Mouse (Mus musculus): Measurements from ENCODE around the gene Socs7. TPM values are rescaled to one million over a fixed set of nuclear protein-coding genes. Genes with fewer than 3 reads are reported as not detected.
A peak's percentile ranks its signal among the peaks of the same experiment; 100 is the strongest.

Socs7 gene
- polyA plus RNA-seq, 1 experiment from 2014 or later = 4.5 TPM

- Histone ChIP-seq H3K4me1 (replicated peaks; ENCODE audit: control insufficient read depth, insufficient read depth, low read length) (peaks cover 3% of the 10 kb centered on the region; the same call in 1 of the 2 replicates), H3K9ac (ENCODE audit: low read length) (no peak overlapping the region; the same call in 1 of the 2 replicates), H3K9me3 (ENCODE audit: control insufficient read depth, low read length) (no peaks in the 10 kb centered on the region), H3K27me3 (ENCODE audit: control insufficient read depth, insufficient read depth, low read length) (no peaks in the 10 kb centered on the region), H3K4me2 (ENCODE audit: low read depth, low read length, severe bottlenecking) (no peak overlapping the region), H3K36me3 (ENCODE audit: control insufficient read depth, insufficient read depth, low read length) (no peaks in the 10 kb centered on the region), H3K27ac (ENCODE audit: low read depth, low read length) (no peak overlapping the region), H3K4me3 (ENCODE audit: low read depth, low read length) (no peak overlapping the region)
- DNase-seq (ENCODE audit: low spot score) = no peak
- no peak for ATAC-seq (replicated peaks; ENCODE audit: low FRiP score)
- 47% methylated on average over 4 of the region's 4 CpGs for WGBS
These were observed 60.2 kb downstream of the Socs7 start for GRCm38 (mm10) chr11:97422507-97422906.

GRCm38 (mm10) chr11:97424092-97424692, 61.8 kb downstream of the Socs7 start:
- Histone ChIP-seq H3K4me3 (ENCODE audit: low read depth, low read length) (no peak overlapping the region), H3K4me1 (replicated peaks; ENCODE audit: control insufficient read depth, insufficient read depth, low read length) (peaks cover 8% of the 10 kb centered on the region; the same call in 1 of the 2 replicates), H3K27me3 (ENCODE audit: control insufficient read depth, insufficient read depth, low read length) (no peaks in the 10 kb centered on the region), H3K36me3 (ENCODE audit: control insufficient read depth, insufficient read depth, low read length) (no peaks in the 10 kb centered on the region), H3K27ac (ENCODE audit: low read depth, low read length) (no peak overlapping the region), H3K4me2 (ENCODE audit: low read depth, low read length, severe bottlenecking) (no peak overlapping the region), H3K9ac (ENCODE audit: low read length) (no peak overlapping the region), H3K9me3 (ENCODE audit: control insufficient read depth, low read length) (no peaks in the 10 kb centered on the region)
- DNase-seq (ENCODE audit: low spot score) = no peak
- 61% methylated on average over 5 of the region's 5 CpGs for WGBS
- ATAC-seq (replicated peaks; ENCODE audit: low FRiP score) = no peak

- Histone ChIP-seq H3K4me1 (replicated peaks; ENCODE audit: control insufficient read depth, insufficient read depth, low read length) (peaks cover 8% of the 10 kb centered on the region; the same call in 1 of the 2 replicates), H3K4me3 (ENCODE audit: low read depth, low read length) (no peak overlapping the region), H3K9ac (ENCODE audit: low read length) (no peak overlapping the region), H3K27me3 (ENCODE audit: control insufficient read depth, insufficient read depth, low read length) (0 out of 2 replicates have a peak, but pooled peaks cover 3% of the 10 kb centered on the region), H3K27ac (ENCODE audit: low read depth, low read length) (no peak overlapping the region), H3K4me2 (ENCODE audit: low read depth, low read length, severe bottlenecking) (no peak overlapping the region), H3K9me3 (ENCODE audit: control insufficient read depth, low read length) (no peaks in the 10 kb centered on the region), H3K36me3 (ENCODE audit: control insufficient read depth, insufficient read depth, low read length) (no peaks in the 10 kb centered on the region)
- ATAC-seq (replicated peaks; ENCODE audit: low FRiP score) = no peak
- no peak for DNase-seq (ENCODE audit: low spot score)
- WGBS = 79% methylated on average over 3 of the region's 3 CpGs
These were observed 62.5 kb downstream of the Socs7 start for GRCm38 (mm10) chr11:97424802-97425201.

DNA sequence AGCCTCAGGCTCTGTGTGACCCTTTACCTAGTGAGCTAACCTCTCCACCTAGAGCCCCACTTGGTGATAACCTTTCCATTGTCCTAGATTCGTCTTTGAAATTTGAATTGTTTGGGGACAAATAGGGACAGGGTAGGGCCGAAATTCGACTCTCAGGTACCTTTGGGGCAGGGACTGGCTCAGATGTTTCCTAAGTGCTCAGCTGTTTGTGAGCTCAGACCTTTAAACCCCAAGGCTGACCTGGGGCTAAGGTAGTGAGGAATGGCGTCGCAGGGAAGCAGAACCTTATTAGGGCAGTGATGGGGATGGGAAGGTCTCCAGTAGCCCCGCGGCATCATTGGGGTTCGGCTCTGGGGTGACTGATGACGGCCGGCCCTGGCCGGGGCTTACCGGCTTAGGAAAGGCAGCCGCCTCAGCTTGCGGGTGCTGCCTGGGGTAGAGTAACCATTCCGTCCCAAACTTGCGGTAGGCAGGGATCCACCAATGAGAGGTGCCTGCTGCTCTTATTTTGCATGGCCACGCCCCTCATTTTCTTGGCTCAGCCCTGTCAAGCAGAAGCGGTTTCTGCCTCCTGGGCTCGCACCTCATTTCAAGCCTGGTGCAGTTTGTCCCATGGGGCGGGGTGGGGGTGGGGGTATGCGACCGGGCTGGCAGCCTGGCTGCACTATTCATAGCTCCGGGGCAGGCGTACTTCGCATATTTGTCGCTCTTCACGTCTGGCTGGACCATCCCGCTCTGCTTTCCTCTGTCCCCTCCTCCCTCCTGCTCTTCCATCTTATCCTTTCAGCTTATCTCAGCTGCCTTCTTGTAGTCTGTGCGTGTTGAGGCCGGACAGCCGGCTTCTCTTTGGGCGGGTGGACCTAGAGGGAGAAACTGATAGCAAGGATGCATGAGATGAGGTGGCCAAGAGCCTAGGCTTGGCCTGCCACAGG, 65.7 kb downstream of the Socs7 start:
- Histone ChIP-seq H3K4me1 (replicated peaks; ENCODE audit: control insufficient read depth, insufficient read depth, low read length) (peaks cover 8% of the 10 kb centered on the region; the same call in 1 of the 2 replicates), H3K27me3 (ENCODE audit: control insufficient read depth, insufficient read depth, low read length) (0 out of 2 replicates have a peak, but pooled peaks cover 3% of the 10 kb centered on the region), H3K4me3 (ENCODE audit: low read depth, low read length) (peak overlapping the region; percentile 25), H3K9me3 (ENCODE audit: control insufficient read depth, low read length) (no peaks in the 10 kb centered on the region), H3K4me2 (ENCODE audit: low read depth, low read length, severe bottlenecking) (peak overlapping the region; percentile 66), H3K36me3 (ENCODE audit: control insufficient read depth, insufficient read depth, low read length) (no peaks in the 10 kb centered on the region), H3K9ac (ENCODE audit: low read length) (peak overlapping the region; percentile 27; the same call in 1 of the 2 replicates), H3K27ac (ENCODE audit: low read depth, low read length) (no peak overlapping the region; the same call in 1 of the 2 replicates)
- ATAC-seq (replicated peaks; ENCODE audit: low FRiP score) (peak; percentile 76), DNase-seq (ENCODE audit: low spot score) (peak; percentile 87)
- under 1% methylated on average over 32 of the region's 32 CpGs for WGBS

DNA sequence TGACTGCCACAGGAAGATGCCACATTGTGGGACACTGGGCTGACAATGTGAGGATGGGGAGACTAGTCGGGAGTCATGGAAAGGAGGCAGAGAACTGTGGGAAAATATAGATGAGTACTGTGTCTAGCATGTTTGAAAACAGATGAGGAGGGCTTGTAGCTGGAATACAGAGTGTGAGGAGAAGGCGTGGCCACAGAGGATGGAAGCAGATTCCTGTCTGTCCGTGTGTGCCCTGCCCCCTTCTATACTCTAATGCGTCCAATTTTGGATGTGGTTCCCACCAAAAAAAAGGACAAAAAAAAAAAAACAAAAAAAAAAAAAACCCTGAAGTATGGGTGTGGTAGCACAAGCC, 66.4 kb downstream of the Socs7 start:
- no peaks in the 10 kb centered on the region for H3K36me3 ChIP-seq (ENCODE audit: control insufficient read depth, insufficient read depth, low read length)
- no peaks in the 10 kb centered on the region for H3K9me3 ChIP-seq (ENCODE audit: control insufficient read depth, low read length)
- peak overlapping the region; percentile 66 for H3K4me2 ChIP-seq (ENCODE audit: low read depth, low read length, severe bottlenecking)
- 0 out of 2 replicates have a peak, but pooled peaks cover 3% of the 10 kb centered on the region for H3K27me3 ChIP-seq (ENCODE audit: control insufficient read depth, insufficient read depth, low read length)
- H3K4me3 ChIP-seq (ENCODE audit: low read depth, low read length) = peak overlapping the region; percentile 25
- DNase-seq (ENCODE audit: low spot score) = no peak
- peaks cover 8% of the 10 kb centered on the region; the same call in 1 of the 2 replicates for H3K4me1 ChIP-seq (replicated peaks; ENCODE audit: control insufficient read depth, insufficient read depth, low read length)
- no peak overlapping the region; the same call in 1 of the 2 replicates for H3K27ac ChIP-seq (ENCODE audit: low read depth, low read length)
- ATAC-seq (replicated peaks; ENCODE audit: low FRiP score) = no peak; the same call in 1 of the 2 replicates
- H3K9ac ChIP-seq (ENCODE audit: low read length) = no peak overlapping the region
- WGBS = 49% methylated on average over 4 of the region's 4 CpGs

- Histone ChIP-seq H3K4me2 (ENCODE audit: low read depth, low read length, severe bottlenecking) (no peak overlapping the region), H3K27me3 (ENCODE audit: control insufficient read depth, insufficient read depth, low read length) (0 out of 2 replicates have a peak, but pooled peaks cover 3% of the 10 kb centered on the region), H3K27ac (ENCODE audit: low read depth, low read length) (no peak overlapping the region), H3K36me3 (ENCODE audit: control insufficient read depth, insufficient read depth, low read length) (no peaks in the 10 kb centered on the region), H3K4me3 (ENCODE audit: low read depth, low read length) (no peak overlapping the region), H3K9me3 (ENCODE audit: control insufficient read depth, low read length) (no peaks in the 10 kb centered on the region), H3K4me1 (replicated peaks; ENCODE audit: control insufficient read depth, insufficient read depth, low read length) (peaks cover 9% of the 10 kb centered on the region), H3K9ac (ENCODE audit: low read length) (no peak overlapping the region)
- ATAC-seq (replicated peaks; ENCODE audit: low FRiP score) = no peak
- WGBS = 83% methylated on average over 8 of the region's 8 CpGs
- no peak for DNase-seq (ENCODE audit: low spot score)
These were observed 67.3 kb downstream of the Socs7 start for GRCm38 (mm10) chr11:97429615-97430014.

GRCm38 (mm10) chr11:97432015-97432414, 69.7 kb downstream of the Socs7 start:
- Histone ChIP-seq H3K4me3 (ENCODE audit: low read depth, low read length) (no peak overlapping the region), H3K27ac (ENCODE audit: low read depth, low read length) (no peak overlapping the region), H3K9me3 (ENCODE audit: control insufficient read depth, low read length) (no peaks in the 10 kb centered on the region), H3K27me3 (ENCODE audit: control insufficient read depth, insufficient read depth, low read length) (0 out of 2 replicates have a peak, but pooled peaks cover 3% of the 10 kb centered on the region), H3K4me1 (replicated peaks; ENCODE audit: control insufficient read depth, insufficient read depth, low read length) (peaks cover 17% of the 10 kb centered on the region), H3K36me3 (ENCODE audit: control insufficient read depth, insufficient read depth, low read length) (no peaks in the 10 kb centered on the region), H3K4me2 (ENCODE audit: low read depth, low read length, severe bottlenecking) (no peak overlapping the region), H3K9ac (ENCODE audit: low read length) (no peak overlapping the region)
- WGBS = 3% methylated on average over 3 of the region's 3 CpGs
- no peak for ATAC-seq (replicated peaks; ENCODE audit: low FRiP score)
- no peak for DNase-seq (ENCODE audit: low spot score)

DNA sequence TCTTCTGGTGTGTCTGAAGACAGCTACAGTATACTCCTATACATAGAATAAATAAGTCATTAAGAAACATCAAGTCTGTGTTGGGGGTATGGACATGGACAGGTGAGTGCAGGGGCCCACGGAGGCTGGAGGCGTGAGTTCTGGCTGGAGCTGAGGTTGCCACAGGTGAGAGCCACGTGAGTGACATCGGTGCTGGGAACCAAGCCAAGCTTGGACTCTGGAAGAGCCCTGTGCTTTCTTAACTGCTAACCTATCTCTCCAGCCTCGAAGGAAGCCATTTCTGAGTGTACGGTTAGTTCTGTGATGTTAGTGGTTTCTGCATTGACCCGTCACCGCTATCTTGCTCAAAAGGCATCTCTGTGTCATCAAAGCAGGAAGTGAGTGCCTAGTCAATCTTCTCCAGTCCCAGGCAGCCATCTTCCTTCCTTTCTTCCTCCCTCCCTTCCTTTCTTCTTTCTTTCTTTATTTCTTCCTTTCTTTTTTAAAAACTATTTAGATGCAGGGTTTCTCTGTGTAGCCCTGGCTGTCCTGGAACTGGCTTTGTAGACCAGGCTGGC, 70.7 kb downstream of the Socs7 start:
- Histone ChIP-seq H3K27ac (ENCODE audit: low read depth, low read length) (no peak overlapping the region), H3K4me1 (replicated peaks; ENCODE audit: control insufficient read depth, insufficient read depth, low read length) (peaks cover 13% of the 10 kb centered on the region), H3K27me3 (ENCODE audit: control insufficient read depth, insufficient read depth, low read length) (0 out of 2 replicates have a peak, but pooled peaks cover 3% of the 10 kb centered on the region), H3K4me2 (ENCODE audit: low read depth, low read length, severe bottlenecking) (no peak overlapping the region), H3K4me3 (ENCODE audit: low read depth, low read length) (no peak overlapping the region), H3K36me3 (ENCODE audit: control insufficient read depth, insufficient read depth, low read length) (no peaks in the 10 kb centered on the region), H3K9me3 (ENCODE audit: control insufficient read depth, low read length) (no peaks in the 10 kb centered on the region), H3K9ac (ENCODE audit: low read length) (no peak overlapping the region)
- DNase-seq (ENCODE audit: low spot score) = peak; percentile 47
- WGBS = 90% methylated on average over 8 of the region's 8 CpGs
- no peak for ATAC-seq (replicated peaks; ENCODE audit: low FRiP score)
